Mouse (Mus musculus) naive thymus-derived CD4-positive, alpha-beta T cell, adult 5 months (primary cell): ENCODE results near the gene Kcns1. TPM values are rescaled to one million over a fixed set of nuclear protein-coding genes. Genes with fewer than 3 reads are reported as not detected.

Experiments used
- polyA plus RNA-seq: library from polyadenylated mRNA; unstranded; fragments of 100-300 nt; shearing (Covaris generic); gene quantifications from one replicate; pipeline ENCODE4 v1.2.1, GENCODE M21; 2017

Gene Kcns1
- polyA plus RNA-seq: not detected

DNA sequence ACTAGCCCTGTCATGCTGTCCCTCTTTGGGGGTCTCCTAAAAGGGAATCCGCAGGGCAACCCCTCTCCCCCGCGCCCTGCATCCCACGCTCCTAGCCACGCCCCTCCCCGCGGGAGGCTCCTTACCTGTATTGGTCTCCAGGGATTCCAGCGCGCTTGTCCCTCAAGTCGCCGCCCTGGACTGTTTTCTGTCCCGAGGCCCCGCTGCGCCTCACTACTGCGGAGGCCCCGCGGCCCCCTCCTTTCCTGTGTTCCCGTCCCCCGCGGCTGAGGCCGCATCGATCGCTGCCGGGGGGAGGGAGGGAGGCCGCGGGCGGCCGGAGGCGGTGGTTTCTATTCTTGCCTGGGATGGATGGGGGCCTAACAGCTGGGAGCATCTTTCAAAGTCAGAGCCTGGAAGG, at the start of gene Kcns1:
Gene Kcns1, minus strand, starts transcription at position 212 of the 400 bp plus-strand sequence.

DNA sequence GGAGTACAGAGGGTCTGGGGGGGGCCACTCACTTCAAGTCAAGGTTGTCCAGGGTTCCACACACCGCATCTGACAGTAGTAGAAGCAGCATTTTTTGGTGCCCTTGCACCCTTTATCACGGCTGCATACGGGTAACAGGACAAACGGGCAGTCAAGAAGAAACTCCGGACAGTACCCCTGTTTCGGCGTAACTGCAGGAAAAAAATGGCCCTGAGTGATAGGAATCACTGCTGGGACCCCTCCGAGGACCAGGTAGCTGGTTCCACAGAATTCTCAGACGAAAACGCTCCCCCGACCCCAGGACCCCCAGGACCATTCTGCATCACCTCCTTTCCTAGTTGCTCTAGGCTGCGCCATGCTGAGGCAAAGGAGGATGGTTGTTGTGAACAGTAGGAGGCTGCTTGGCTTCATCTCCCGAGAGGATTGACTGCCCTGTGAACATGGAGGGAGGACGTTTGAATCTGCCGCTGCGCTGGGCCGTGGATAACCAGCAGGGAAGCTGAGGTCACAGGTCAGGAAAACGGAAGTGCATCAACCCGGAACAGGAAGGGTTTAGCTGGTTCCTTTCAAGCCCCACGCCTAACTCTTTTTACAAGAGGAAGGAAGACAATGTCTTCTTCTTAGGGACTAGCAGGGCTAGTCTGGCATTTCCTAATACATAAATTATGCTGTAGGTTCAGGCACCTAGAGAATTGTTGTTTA, 28.9 kb upstream of the Kcns1 start, which contains the start of gene Wfdc15a:
Gene Wfdc15a, minus strand, starts transcription at position 505 of the 702 bp plus-strand sequence.

DNA sequence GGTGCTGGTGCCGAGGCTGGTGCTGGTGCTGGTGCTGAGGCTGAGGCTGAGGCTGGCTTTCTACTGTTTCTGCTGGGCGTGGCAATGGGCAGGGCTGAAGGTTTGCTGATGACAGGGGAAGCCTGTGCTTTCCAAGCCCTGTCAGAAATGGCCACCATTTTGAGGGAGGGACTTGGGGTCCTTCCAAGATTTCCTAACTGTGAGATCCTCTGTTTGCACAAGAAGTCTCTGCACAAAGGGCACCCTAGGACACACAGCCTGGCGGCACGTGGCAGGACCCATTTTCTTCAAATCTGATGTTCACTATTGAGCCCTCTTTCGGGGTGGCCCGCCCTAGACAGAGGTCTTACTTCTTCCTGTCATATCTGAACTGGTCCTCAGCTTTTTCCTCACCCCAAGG, 19.7 kb upstream of the Kcns1 start, which contains the start of gene Wfdc12:
Gene Wfdc12, minus strand, starts transcription at position 33 of the 400 bp plus-strand sequence.

DNA sequence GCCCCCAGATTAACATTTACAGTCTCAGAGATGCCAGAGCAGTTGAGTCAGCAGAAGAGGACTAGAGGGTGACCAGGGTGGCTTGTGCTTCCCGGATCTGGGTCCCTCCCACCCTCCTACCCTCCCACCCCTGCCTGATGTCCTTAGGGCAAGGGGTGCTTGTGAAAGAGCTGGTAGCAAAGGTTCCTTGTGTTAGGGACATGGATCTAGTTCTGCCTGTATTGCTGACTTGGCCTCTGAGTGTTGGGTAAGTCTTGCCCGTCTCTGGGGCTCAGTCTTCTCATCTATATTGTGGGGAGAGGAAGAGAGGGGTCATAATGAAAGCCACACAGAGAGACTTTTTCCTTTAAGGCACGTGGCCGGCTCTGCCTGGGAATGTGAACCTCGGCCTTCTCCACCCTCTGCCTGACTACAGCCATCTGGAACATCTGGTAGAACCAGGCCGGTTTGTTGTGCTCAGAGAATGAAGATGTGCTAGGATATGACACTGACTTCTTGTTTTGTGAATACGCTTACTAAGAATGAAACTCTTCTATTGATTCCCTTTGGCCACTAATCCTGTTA, 11.9 kb upstream of the Kcns1 start, which contains the start of gene Wfdc5:
Gene Wfdc5, minus strand, starts transcription at position 51 of the 564 bp plus-strand sequence.

Other genes starting within 250 kb of the Kcns1 start
- gene Ywhab, start 176.2 kb downstream of the Kcns1 start, polyA plus RNA-seq: 143 TPM
- gene Pabpc1l, start 145.7 kb downstream of the Kcns1 start, polyA plus RNA-seq: 0.80 TPM
- 393 TPM for gene Stk4, start 100.8 kb downstream of the Kcns1 start, polyA plus RNA-seq
- 126 TPM for gene Tomm34, start 99.9 kb downstream of the Kcns1 start, polyA plus RNA-seq
- not detected for gene Wfdc5, start 11.6 kb upstream of the Kcns1 start, polyA plus RNA-seq
- not detected for gene Wfdc12, start 19.5 kb upstream of the Kcns1 start, polyA plus RNA-seq
- gene Wfdc15a, start 29.0 kb upstream of the Kcns1 start, polyA plus RNA-seq: not detected
- gene Wfdc15b, start 50.5 kb upstream of the Kcns1 start, polyA plus RNA-seq: not detected
- gene Svs2, start 67.4 kb upstream of the Kcns1 start, polyA plus RNA-seq: not detected
- gene Svs3b, start 85.5 kb upstream of the Kcns1 start, polyA plus RNA-seq: not detected
- gene Svs4, start 107.3 kb upstream of the Kcns1 start, polyA plus RNA-seq: not detected
- not detected for gene Svs3a, start 118.2 kb upstream of the Kcns1 start, polyA plus RNA-seq
- gene Svs6, start 145.6 kb upstream of the Kcns1 start, polyA plus RNA-seq: not detected
- gene Svs5, start 161.6 kb upstream of the Kcns1 start, polyA plus RNA-seq: not detected
- 9.6 TPM for gene Slpi, start 218.0 kb upstream of the Kcns1 start, polyA plus RNA-seq
- not detected for gene Rbpjl, start 232.0 kb upstream of the Kcns1 start, polyA plus RNA-seq
- not detected for gene Matn4, start 234.0 kb upstream of the Kcns1 start, polyA plus RNA-seq